32 mouse cellular contexts compared by ENCODE assay signal in the genomic region with DNA sequence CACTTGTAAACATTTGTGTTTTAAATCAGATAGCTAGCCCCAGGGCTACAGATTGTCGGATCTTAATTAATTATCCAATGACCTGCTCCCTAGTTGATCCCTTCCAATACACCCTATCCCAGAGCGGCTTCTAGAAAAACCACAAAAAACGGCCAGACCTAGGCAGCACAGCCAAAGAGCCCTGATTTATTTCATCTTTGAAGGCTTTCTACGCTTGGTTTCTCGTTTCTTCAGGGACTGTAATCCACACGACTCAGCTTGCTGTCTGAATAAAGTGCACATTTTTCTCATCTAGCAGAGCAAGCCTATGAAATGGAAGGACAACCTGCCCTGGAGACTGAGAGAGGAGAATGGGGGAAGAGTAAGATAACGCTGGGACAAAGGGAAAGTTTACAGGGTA. TPM values are rescaled to one million over a fixed set of nuclear protein-coding genes. Genes with fewer than 3 reads are reported as not detected.
"Had no signal": no experiment of that assay in that cellular context is flagged by ENCODE, and none has a peak within 500 bp of the region (broad histone marks: within the 10 kb centered on the region; RNA-seq: fewer than 3 reads in every experiment).

No protein-coding gene starts in this region.

- H3K9ac ChIP-seq: liver, embryonic 14.5 days; lung, embryonic 15.5 days; midbrain, embryonic 13.5 days; neural tube, embryonic 13.5 days had no signal

- H3K36me3 ChIP-seq: lung, embryonic 15.5 days; midbrain, embryonic 13.5 days; neural tube, embryonic 13.5 days had no signal

- DNase-seq: kidney, adult 2 months; kidney, postnatal 10 days; layer of hippocampus, adult 9-11 months; layer of hippocampus, postnatal 36 days; lung, adult 18-20 months; lung, postnatal 10 days; lung, postnatal 36 days; retina, postnatal 1 day; right cerebral cortex, postnatal 25 days; spleen, adult 18-20 months; thymus, adult 2 months; thymus, postnatal 14 days; thymus, postnatal 4 days had no signal

- H3K9me3 ChIP-seq: lung, embryonic 15.5 days; midbrain, embryonic 10.5 days; midbrain, embryonic 13.5 days; neural tube, embryonic 13.5 days had no signal

- H3K27ac ChIP-seq: left cerebral cortex, adult 2 months; liver, embryonic 14.5 days had no signal

- H3K4me3 ChIP-seq: layer of hippocampus, adult 2 months; left cerebral cortex, adult 2 months; lung, embryonic 15.5 days; megakaryocyte, embryonic 14.5 days; midbrain, embryonic 13.5 days; myocyte had no signal

- H3K4me1 ChIP-seq: megakaryocyte, embryonic 14.5 days had no signal

- H3K27me3 ChIP-seq: lung, embryonic 15.5 days; megakaryocyte, embryonic 14.5 days; midbrain, embryonic 13.5 days; neural tube, embryonic 13.5 days had no signal

- ATAC-seq: intestine, postnatal 0 days; midbrain, embryonic 13.5 days; midbrain, embryonic 16.5 days had no signal

RNA-seq across cellular contexts. Expression of a gene that starts 50.7 kb away (rescaled TPM):
- total RNA-seq: layer of hippocampus, adult 2 months; layer of hippocampus, postnatal 36 days; left cerebral cortex, adult 2 months; left cerebral cortex, postnatal 10 days; left cerebral cortex, postnatal 36 days; monocyte, adult 5-6 weeks; neutrophil, adult 5-6 weeks had no signal
- polyA plus RNA-seq: kidney, adult 2 months; large intestine, adult 2 months; limb, embryonic 11.5 days; limb, embryonic 14.5 days; liver, embryonic 11.5 days; liver, embryonic 14.5 days; midbrain, embryonic 13.5 days; midbrain, embryonic 16.5 days; myocyte; neural tube, embryonic 13.5 days; thymus, adult 2 months had no signal
